Mouse (Mus musculus): ENCODE results near the gene Msmp. TPM values are rescaled to one million over a fixed set of nuclear protein-coding genes. Genes with fewer than 3 reads are reported as not detected.

Gene Msmp
- polyA plus RNA-seq, 1 experiment: not detected

DNA sequence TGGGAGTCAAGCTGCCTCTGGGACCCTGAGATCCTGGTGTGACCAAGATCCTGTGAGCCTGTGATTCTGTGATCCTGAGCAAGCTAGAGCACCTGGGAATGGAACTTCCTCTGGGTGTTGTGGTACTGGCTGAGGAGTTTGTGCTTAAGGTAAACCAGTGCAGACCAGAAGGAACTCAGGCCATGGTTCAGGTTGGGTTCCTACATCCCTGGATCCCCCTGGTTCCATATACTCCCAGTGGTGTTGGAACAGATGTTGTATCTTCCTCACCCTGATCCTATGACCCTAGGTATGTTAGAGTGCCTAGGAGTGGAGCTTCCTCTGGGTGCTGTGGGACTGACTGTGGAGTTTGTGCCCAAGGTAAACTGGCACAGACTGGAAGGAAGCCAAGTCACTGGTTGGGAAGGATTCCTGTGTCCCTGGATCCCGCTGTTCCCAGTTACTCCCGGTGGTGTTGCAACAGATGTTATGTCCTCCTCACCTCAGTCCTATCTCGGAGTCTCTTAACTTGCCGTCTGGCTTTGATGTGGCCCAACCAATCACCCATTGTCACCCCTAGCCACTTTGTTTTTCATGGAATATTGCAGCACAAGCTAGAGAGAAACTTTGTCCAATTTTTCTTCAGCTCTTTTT lies 36.0 kb upstream of the Msmp start:
- Histone ChIP-seq H3K79me2 (ENCODE audit: control insufficient read depth, insufficient read depth) (no peaks in the 10 kb centered on the region), H3K4me2 (ENCODE audit: low read depth) (no peak overlapping the region), H3ac (ENCODE audit: control insufficient read depth, insufficient read length) (no peak overlapping the region), H3K36me3 (ENCODE audit: control insufficient read depth, insufficient read depth) (no peaks in the 10 kb centered on the region), H3K27me3 (ENCODE audit: control insufficient read depth, insufficient read depth, insufficient read length) (no peaks in the 10 kb centered on the region), H3K4me3 (no peak overlapping the region)
- TF ChIP-seq POLR2AphosphoS2 (IDR thresholded peaks at IDR 0.05; ENCODE audit: insufficient read length, low read depth) (no peak), E2F4 (IDR thresholded peaks at IDR 0.05; ENCODE audit: insufficient read depth) (no peak), REST (IDR thresholded peaks at IDR 0.05; ENCODE audit: insufficient read depth, insufficient read length) (no peak), MAX (IDR thresholded peaks at IDR 0.05; ENCODE audit: low read depth) (no peak), TCF12 (IDR thresholded peaks at IDR 0.05; ENCODE audit: insufficient read depth, poor library complexity, severe bottlenecking) (no peak), USF1 (IDR thresholded peaks at IDR 0.05; ENCODE audit: low read depth) (no peak), CEBPB (IDR thresholded peaks at IDR 0.05; ENCODE audit: insufficient read depth, poor library complexity, severe bottlenecking) (no peak), TCF3 (IDR thresholded peaks at IDR 0.05; ENCODE audit: insufficient read length, low read depth) (no peak)

DNA sequence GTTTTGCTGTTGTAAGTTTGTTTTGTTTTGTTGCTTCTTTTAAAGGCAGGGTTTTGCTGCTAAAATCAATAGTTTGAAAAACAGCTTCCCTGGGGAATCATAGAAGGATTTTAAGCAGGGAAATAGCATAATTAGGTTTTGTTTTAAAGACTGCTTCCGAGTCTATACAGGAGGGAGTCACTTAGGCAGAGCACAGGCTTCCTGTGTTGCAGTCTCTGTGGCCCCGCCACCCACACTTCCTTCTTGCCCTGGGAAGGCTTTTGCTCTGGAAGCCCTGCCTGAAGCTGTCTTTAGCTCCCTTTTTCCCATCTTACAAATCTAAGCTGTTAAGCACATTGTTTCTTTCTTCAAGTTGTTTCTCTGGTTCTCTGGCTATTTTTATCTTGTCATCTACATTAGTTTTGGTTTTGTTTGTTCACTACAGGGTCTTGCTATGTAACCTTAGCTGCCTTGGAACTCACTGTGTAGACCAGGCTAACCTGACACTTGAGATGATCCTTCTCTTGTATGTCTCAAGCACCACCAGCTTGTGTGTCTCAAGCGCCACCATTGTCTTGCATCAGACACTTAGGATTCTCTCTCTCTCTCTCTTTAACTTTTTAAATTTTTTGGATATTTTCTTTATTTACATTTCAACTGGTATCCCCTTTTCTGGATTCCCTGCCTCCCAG lies 28.9 kb upstream of the Msmp start:
- no peak for TF ChIP-seq POLR2AphosphoS2 (IDR thresholded peaks at IDR 0.05; ENCODE audit: insufficient read length, low read depth)
- no peak for TF ChIP-seq USF1 (IDR thresholded peaks at IDR 0.05; ENCODE audit: low read depth)
- TF ChIP-seq MAX (IDR thresholded peaks at IDR 0.05; ENCODE audit: low read depth): no peak
- no peak for TF ChIP-seq TCF12 (IDR thresholded peaks at IDR 0.05; ENCODE audit: insufficient read depth, poor library complexity, severe bottlenecking)
- TF ChIP-seq SRF (IDR thresholded peaks at IDR 0.05; ENCODE audit: control insufficient read depth, insufficient read length, low read depth): no peak
- no peak for TF ChIP-seq MYOG (IDR thresholded peaks at IDR 0.05; ENCODE audit: control insufficient read depth in 1 of 3, insufficient read depth in 1 of 3, insufficient read length in 2 of 3, low read depth in 2 of 3)
- no peak for TF ChIP-seq REST (IDR thresholded peaks at IDR 0.05; ENCODE audit: insufficient read depth, insufficient read length)
- TF ChIP-seq MYOD1 (IDR thresholded peaks at IDR 0.05; ENCODE audit: control insufficient read depth in 1 of 3, insufficient read length in 2 of 3, low read depth in 2 of 3): no peak
- no peak for TF ChIP-seq TCF3 (IDR thresholded peaks at IDR 0.05; ENCODE audit: insufficient read length, low read depth)
- no peak for TF ChIP-seq POLR2A (IDR thresholded peaks at IDR 0.05; ENCODE audit: insufficient read length, low read depth)
- no peak for TF ChIP-seq CEBPB (IDR thresholded peaks at IDR 0.05; ENCODE audit: insufficient read depth, poor library complexity, severe bottlenecking)
- TF ChIP-seq E2F4 (IDR thresholded peaks at IDR 0.05; ENCODE audit: insufficient read depth): no peak
- H3K79me2 ChIP-seq (ENCODE audit: control insufficient read depth, insufficient read depth): no peaks in the 10 kb centered on the region
- no peak overlapping the region for H3K4me2 ChIP-seq (ENCODE audit: low read depth)
- no peak overlapping the region for H3ac ChIP-seq (ENCODE audit: control insufficient read depth, insufficient read length)
- no peaks in the 10 kb centered on the region for H3K36me3 ChIP-seq (ENCODE audit: control insufficient read depth, insufficient read depth)
- H3K4me3 ChIP-seq: no peak overlapping the region
- peaks cover 15% of the 10 kb centered on the region for H3K27me3 ChIP-seq (ENCODE audit: control insufficient read depth, insufficient read depth, insufficient read length)

DNA sequence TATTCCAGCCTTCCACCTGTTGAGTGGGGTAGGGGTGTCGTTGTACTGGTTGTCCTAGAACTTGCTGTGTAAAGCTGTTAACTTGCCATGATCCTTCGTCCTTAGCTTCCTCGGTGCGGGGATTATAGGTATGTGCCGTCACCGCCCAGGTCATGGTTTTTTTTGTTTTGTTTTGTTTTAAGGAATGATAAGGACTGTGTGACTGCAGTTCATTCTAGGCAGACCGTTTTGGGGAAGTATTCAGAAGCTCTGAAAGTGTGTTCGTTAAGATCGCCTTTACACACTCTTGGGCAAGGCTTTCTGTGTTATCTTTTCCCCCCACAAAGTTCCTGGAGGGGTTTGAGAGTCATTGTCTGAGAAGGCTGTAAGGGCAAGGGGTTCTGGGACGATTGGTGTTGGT lies 28.2 kb upstream of the Msmp start:
- Histone ChIP-seq H3K27me3 (ENCODE audit: control insufficient read depth, insufficient read depth, insufficient read length) (peaks cover 15% of the 10 kb centered on the region), H3K79me2 (ENCODE audit: control insufficient read depth, insufficient read depth) (no peaks in the 10 kb centered on the region), H3ac (ENCODE audit: control insufficient read depth, insufficient read length) (no peak overlapping the region), H3K4me3 (no peak overlapping the region), H3K36me3 (ENCODE audit: control insufficient read depth, insufficient read depth) (no peaks in the 10 kb centered on the region), H3K4me2 (ENCODE audit: low read depth) (no peak overlapping the region)
- TF ChIP-seq E2F4 (IDR thresholded peaks at IDR 0.05; ENCODE audit: insufficient read depth) (no peak), POLR2A (IDR thresholded peaks at IDR 0.05; ENCODE audit: insufficient read length, low read depth) (no peak), POLR2AphosphoS2 (IDR thresholded peaks at IDR 0.05; ENCODE audit: insufficient read length, low read depth) (no peak), TCF12 (IDR thresholded peaks at IDR 0.05; ENCODE audit: insufficient read depth, poor library complexity, severe bottlenecking) (no peak), MYOD1 (IDR thresholded peaks at IDR 0.05; ENCODE audit: control insufficient read depth in 1 of 3, insufficient read length in 2 of 3, low read depth in 2 of 3) (no peak), MAX (IDR thresholded peaks at IDR 0.05; ENCODE audit: low read depth) (no peak), SRF (IDR thresholded peaks at IDR 0.05; ENCODE audit: control insufficient read depth, insufficient read length, low read depth) (no peak), TCF3 (IDR thresholded peaks at IDR 0.05; ENCODE audit: insufficient read length, low read depth) (no peak), MYOG (IDR thresholded peaks at IDR 0.05; ENCODE audit: control insufficient read depth in 1 of 3, insufficient read depth in 1 of 3, insufficient read length in 2 of 3, low read depth in 2 of 3) (no peak), REST (IDR thresholded peaks at IDR 0.05; ENCODE audit: insufficient read depth, insufficient read length) (no peak), CEBPB (IDR thresholded peaks at IDR 0.05; ENCODE audit: insufficient read depth, poor library complexity, severe bottlenecking) (no peak), USF1 (IDR thresholded peaks at IDR 0.05; ENCODE audit: low read depth) (no peak)

DNA sequence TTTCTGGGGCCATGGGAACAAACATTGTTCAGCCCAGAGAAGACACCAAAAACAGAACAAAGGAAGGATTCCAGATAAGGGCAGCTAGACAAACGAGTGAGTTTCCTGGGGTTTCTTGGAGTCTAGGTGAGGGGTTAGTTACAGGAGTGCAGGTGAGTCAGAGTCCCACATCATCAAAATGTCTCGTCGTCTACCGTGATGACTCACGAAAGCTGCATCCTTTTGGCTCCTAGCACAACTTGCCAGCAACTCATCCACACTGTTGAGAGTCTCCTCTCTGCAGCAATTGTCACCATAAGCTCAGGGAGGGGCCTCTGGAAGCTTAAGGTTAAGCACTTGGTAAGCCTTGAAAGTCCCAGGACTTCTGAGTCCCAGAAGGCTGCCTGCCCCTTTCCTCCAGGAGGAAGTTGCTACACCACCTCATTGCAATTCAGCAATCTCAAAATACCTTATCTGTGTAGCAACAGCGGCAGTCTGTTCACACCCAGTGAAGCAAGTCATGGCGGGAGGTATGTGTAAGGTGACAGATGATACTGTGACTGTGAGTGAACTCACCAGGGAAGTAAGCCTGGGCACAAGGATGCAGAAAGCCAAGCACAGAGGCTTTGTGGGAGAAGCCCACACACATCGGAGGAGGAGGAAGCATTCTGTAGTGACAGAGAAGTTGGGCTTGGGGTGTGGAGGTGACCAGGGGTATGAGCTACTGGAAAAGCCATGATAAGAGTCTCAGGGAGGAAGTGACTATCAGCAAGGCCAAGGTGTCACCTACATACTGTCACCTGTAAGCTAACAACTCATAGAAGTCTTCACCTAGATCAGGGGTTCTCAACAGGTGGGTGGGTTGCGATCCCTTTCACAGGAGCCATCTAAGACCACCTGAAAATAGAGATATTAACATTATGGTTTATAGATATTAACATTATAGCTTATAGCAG lies 20.7 kb upstream of the Msmp start:
- Histone ChIP-seq H3K27me3 (ENCODE audit: control insufficient read depth, insufficient read depth, insufficient read length) (no peaks in the 10 kb centered on the region), H3ac (ENCODE audit: control insufficient read depth, insufficient read length) (no peak overlapping the region), H3K36me3 (ENCODE audit: control insufficient read depth, insufficient read depth) (no peaks in the 10 kb centered on the region), H3K4me3 (no peak overlapping the region), H3K4me2 (ENCODE audit: low read depth) (no peak overlapping the region), H3K79me2 (ENCODE audit: control insufficient read depth, insufficient read depth) (no peaks in the 10 kb centered on the region)
- TF ChIP-seq USF1 (IDR thresholded peaks at IDR 0.05; ENCODE audit: low read depth) (no peak), MYOD1 (IDR thresholded peaks at IDR 0.05; ENCODE audit: control insufficient read depth in 1 of 3, insufficient read length in 2 of 3, low read depth in 2 of 3) (no peak), TCF3 (IDR thresholded peaks at IDR 0.05; ENCODE audit: insufficient read length, low read depth) (no peak), MAX (IDR thresholded peaks at IDR 0.05; ENCODE audit: low read depth) (no peak), CEBPB (IDR thresholded peaks at IDR 0.05; ENCODE audit: insufficient read depth, poor library complexity, severe bottlenecking) (no peak)

All from myocyte (in vitro differentiated cells).